Mouse (Mus musculus) naive thymus-derived CD4-positive, alpha-beta T cell, adult 2 months (primary cell): ENCODE data around the gene Atp8a2.

ENCODE experiments used
- DNase-seq: peaks from one replicate; pipeline ENCODE4 v3.0.0-alpha.2; 2011; ENCODE audit warnings: low read depth

The Atp8a2 gene

DNA sequence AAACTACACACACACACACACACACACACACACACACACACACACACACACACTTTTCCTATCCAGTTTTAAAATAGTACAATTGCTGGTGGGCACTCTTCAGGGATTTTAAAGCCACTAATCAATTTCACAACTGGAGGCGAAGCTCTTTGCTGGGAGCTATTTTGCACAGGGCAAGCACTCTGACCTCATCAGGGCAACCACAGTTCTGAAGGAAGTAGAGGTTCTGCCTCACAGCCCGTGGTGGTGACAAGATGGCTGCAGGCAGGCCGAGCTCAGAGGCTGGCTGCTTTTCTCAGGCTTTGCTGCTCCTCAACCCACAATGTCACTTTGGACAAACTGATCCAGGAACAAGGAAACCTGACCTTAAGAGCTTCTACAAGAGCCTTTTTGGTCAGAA, 590.0 kb downstream of the Atp8a2 start:
- DNase-seq: no peak

DNA sequence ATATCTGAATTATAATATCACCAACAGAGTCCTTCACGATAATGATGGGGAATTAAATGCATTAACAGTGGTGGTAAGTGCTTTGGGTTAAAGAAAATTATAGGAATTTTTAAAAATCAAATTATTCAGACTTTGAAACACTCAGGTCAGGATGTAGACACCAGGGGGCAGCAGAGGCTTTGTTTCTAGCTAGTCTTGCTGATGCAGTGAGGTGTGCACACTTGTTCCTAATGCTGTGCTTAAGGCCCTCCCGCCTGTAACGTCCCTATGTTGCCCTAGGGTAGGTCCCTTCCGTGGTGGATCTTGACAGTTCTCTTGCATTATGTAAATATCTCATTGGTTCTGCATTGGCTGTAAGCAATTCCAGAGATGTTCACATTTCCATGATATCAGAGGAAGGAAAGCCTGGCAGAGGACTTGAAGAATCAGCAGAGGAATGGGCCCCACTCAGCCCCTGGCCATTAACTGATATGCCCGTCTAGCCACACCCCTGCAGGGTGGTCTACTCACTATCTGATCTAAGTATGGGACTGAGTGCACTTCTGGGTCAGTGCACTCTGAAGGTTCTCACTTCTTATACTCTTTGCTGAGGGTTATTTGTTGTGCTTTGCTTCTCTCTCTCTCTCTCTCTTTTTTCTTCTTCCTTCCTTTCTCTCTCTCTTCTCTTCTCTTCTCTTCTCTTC, 591.2 kb downstream of the Atp8a2 start:
- DNase-seq: peak; percentile 83

DNA sequence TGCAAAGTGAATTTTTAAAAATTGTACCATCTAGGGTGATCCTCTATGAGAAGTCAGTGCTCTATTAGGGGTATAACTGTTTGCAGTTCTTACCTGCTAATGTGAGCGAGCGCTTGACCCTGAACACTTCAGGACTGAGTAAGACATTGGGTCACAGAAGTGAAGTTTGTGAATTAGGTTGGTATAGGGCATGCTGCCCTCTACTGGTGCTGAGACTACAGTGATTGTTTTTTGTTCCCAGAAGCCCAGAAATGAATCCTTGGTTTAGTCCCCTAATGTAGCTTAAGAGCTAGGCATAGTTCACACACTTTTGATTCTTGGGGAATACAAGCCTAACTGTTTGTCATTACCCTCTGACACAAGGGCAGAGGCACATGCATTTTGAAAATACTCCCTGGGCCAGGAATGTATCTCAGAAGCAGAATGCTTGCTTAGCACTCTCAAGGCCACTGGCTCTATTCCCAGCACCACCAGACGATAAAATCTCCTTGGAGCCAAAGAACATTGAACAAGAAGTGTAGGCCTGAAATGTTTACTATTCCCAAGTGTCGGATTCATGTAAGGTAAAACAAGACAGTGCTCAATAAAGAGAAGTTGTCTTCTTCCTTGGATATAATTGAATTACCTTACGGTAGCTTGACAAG, 592.9 kb downstream of the Atp8a2 start:
- DNase-seq: peak; percentile 59

GRCm38 (mm10) chr14:59598260-59598627, 598.7 kb downstream of the Atp8a2 start:
- DNase-seq: no peak

DNA sequence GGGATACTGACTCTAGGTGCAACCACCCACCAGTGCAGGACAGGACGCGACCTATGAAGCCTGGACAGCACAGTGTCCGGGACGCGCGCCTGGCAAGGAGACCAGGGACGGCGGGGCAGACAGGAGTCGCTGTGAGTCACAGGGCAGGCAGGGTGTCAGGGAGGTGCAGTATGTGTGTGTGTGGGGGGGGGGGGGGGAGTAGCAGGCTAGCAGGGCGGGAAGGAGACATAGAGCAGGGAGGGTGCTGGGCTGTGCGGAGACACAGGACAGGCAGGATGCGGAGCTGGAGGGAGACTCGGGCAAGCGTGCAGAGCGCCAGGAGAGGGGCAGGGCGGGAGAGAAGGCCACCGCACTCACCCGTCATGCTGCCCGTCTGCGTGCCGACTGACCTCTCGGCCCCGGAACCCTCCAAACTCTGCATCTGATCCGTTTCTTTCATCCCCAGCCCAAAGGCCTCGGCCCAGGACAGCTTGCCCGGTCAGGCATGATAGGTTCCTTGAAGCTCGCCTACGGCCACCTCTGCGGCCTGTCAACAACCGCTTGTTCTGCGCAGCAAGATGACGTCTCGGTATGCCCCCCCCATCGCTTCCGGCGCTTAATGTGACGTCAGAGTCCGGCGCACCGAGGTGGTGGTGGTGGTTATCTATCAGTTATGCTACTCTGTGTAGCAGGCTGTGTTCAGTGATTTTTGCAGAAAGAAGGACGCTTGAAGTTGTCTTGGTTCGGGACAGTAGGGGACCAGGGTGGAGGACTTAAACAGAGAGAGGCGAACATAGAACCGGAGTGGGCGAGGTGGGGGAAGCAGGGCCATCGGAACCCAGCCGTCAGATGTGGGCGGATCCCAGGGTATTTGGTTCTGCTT, 599.4 kb downstream of the Atp8a2 start, which contains the start of gene Cdadc1:
Gene Cdadc1 (minus strand): TSS at position 562 of the 862 bp plus-strand sequence.
- peak; percentile 97 for DNase-seq

GRCm38 (mm10) chr14:59594988-59595387, 602.0 kb downstream of the Atp8a2 start:
- no peak for DNase-seq

DNA sequence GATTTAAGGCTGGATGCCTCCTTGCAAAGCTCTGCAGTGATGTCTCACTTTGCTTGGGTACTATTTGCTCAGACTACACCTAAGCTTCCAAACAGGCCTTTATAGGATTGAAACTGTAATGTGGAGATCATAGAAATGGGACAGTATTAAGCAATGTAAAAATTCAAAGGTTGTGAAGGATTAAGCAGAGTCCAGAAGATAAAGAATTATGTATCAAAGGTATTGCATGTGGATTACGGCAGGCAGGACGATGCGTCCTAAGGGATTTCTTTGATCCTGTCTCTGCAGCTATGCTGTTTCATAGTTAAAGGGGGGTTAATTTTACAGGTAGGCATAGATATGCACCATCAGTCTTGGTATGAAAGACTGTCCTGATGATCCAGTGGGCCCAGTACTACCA, 604.4 kb downstream of the Atp8a2 start:
- DNase-seq: no peak

DNA sequence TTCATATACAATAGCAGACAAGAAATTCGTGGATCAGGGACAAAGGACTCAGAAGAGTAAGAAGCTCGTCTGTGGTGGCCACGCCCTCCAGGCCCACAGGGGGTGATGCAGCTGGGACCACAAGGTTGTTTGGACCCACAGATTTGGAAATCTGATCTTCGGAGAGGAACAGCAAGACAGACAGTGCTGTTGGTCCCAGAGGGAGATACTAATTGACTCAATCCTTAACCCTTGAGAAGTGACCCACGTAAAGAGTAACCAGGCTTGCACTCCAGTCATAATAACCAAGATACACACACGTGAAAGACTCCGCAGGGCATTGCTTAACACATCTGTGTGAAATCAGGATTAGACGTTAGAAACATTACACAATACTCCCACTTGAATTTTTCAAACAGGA, 605.1 kb downstream of the Atp8a2 start:
- no peak for DNase-seq

- DNase-seq: peak; percentile 59
Observed at GRCm38 (mm10) chr14:59590614-59591013, 606.4 kb downstream of the Atp8a2 start.
